Mouse (Mus musculus) brain, embryonic 14.5 days (tissue): ENCODE data around the gene Gpatch8.

Experiments
- CTCF ChIP-seq: fragments of 200-500 bp; IDR thresholded peaks from 2 replicates; pipeline ENCODE4 v1.5.1; 2012; ENCODE audit warnings: inconsistent platforms, mild to moderate bottlenecking, moderate library complexity, borderline replicate concordance; ENCODE audit not compliant: insufficient read depth, insufficient read length; ENCODE audit errors: extremely low read depth
- POLR2A ChIP-seq: fragments of 200-500 bp; IDR thresholded peaks from 2 replicates; pipeline ENCODE4 v1.6.1; 2012; ENCODE audit warnings: mild to moderate bottlenecking, inconsistent platforms, borderline replicate concordance; ENCODE audit not compliant: poor library complexity, insufficient read depth, insufficient read length, severe bottlenecking; ENCODE audit errors: extremely low read depth

GRCm38 (mm10) chr11:102469648-102470357, 86.4 kb downstream of the Gpatch8 start, which contains the start of gene Itga2b:
- no peak for TF ChIP-seq POLR2A
- no peak for TF ChIP-seq CTCF
